Mouse (Mus musculus) heart, embryonic 15.5 days (tissue): ENCODE measurements at regions not wholly inside any gene's neighbourhood (a gene's known extent, or its start where the extent isn't known, plus 50 kb on each side); places are given as distances from the start of the nearest gene placed in this dataset.

Source experiments
- ATAC-seq: fragments of 200-750 bp; cut with Nextera tagmentation; replicated peaks from 2 replicates; pipeline ENCODE4 v1.8.0; 2017; ENCODE audit warnings: low read depth, moderate TSS enrichment; ENCODE audit not compliant: insufficient number of reproducible peaks, insufficient read depth, low FRiP score
- H3K27ac ChIP-seq: fragments of 300-500 bp; sonication (generic); 2 replicates; pipeline ENCODE4 v1.5.1; 2015; ENCODE audit warnings: mild to moderate bottlenecking, inconsistent platforms
- H3K27me3 ChIP-seq: fragments of 300-500 bp; sonication (generic); 2 replicates; pipeline ENCODE4 v1.6.1; 2015; ENCODE audit warnings: inconsistent platforms
- H3K36me3 ChIP-seq: fragments of 300-500 bp; sonication (generic); 2 replicates; pipeline ENCODE4 v1.6.1; 2015; ENCODE audit warnings: mild to moderate bottlenecking, inconsistent platforms
- H3K4me1 ChIP-seq: fragments of 300-500 bp; sonication (generic); replicated peaks from 2 replicates; pipeline ENCODE4 v1.6.1; 2015; ENCODE audit warnings: inconsistent platforms
- H3K4me2 ChIP-seq: fragments of 300-500 bp; sonication (generic); 2 replicates; pipeline ENCODE4 v1.6.1; 2015; ENCODE audit warnings: inconsistent platforms, mild to moderate bottlenecking, moderate library complexity
- H3K4me3 ChIP-seq: fragments of 300-500 bp; sonication (generic); 2 replicates; pipeline ENCODE4 v1.5.1; 2015; ENCODE audit warnings: mild to moderate bottlenecking, inconsistent platforms
- H3K9ac ChIP-seq: fragments of 300-500 bp; sonication (generic); 2 replicates; pipeline ENCODE4 v1.6.1; 2015; ENCODE audit warnings: mild to moderate bottlenecking, inconsistent platforms
- H3K9me3 ChIP-seq: fragments of 300-500 bp; sonication (generic); replicated peaks from 2 replicates; pipeline ENCODE4 v1.6.1; 2016; ENCODE audit warnings: inconsistent platforms
- WGBS: fragments of 180-500 bp; shearing (Covaris S2); methylation state at CpG from one replicate; pipeline ENCODE4 v1.1.7; 2015; ENCODE audit warnings: mixed read lengths; 5-methylcytosine and 5-hydroxymethylcytosine counted together

- Histone ChIP-seq H3K9ac (no peak overlapping the region), H3K4me1 (no peaks in the 10 kb centered on the region), H3K4me2 (no peak overlapping the region), H3K36me3 (no peaks in the 10 kb centered on the region), H3K27ac (no peak overlapping the region), H3K4me3 (no peak overlapping the region), H3K27me3 (peaks cover 20% of the 10 kb centered on the region; the same call in 1 of the 2 replicates), H3K9me3 (no peaks in the 10 kb centered on the region)
- ATAC-seq, result no peak
- WGBS, result 68% methylated on average over 3 of the region's 3 CpGs
Measured at GRCm38 (mm10) chr2:158909086-158909485, 114.5 kb downstream of the Dhx35 start.

- no peak overlapping the region for H3K27ac ChIP-seq
- no peaks in the 10 kb centered on the region for H3K4me1 ChIP-seq
- no peak overlapping the region for H3K4me3 ChIP-seq
- no peak overlapping the region for H3K9ac ChIP-seq
- 52% methylated on average over 8 of the region's 8 CpGs for WGBS
- no peaks in the 10 kb centered on the region for H3K9me3 ChIP-seq
- no peak overlapping the region for H3K4me2 ChIP-seq
- H3K27me3 ChIP-seq, result peaks cover 18% of the 10 kb centered on the region; the same call in 1 of the 2 replicates
- no peak for ATAC-seq
- no peaks in the 10 kb centered on the region for H3K36me3 ChIP-seq
Measured at GRCm38 (mm10) chr2:158910325-158910724, 115.7 kb downstream of the Dhx35 start.

GRCm38 (mm10) chr2:158911191-158911590, 116.6 kb downstream of the Dhx35 start:
- Histone ChIP-seq H3K27ac (no peak overlapping the region), H3K9me3 (no peaks in the 10 kb centered on the region), H3K36me3 (no peaks in the 10 kb centered on the region), H3K4me2 (no peak overlapping the region), H3K9ac (no peak overlapping the region), H3K4me1 (no peaks in the 10 kb centered on the region), H3K27me3 (peaks cover 18% of the 10 kb centered on the region; the same call in 1 of the 2 replicates), H3K4me3 (no peak overlapping the region)
- WGBS, result 46% methylated on average over 7 of the region's 7 CpGs
- no peak for ATAC-seq

- no peaks in the 10 kb centered on the region for H3K36me3 ChIP-seq
- H3K9me3 ChIP-seq, result no peaks in the 10 kb centered on the region
- H3K9ac ChIP-seq, result no peak overlapping the region
- H3K27ac ChIP-seq, result no peak overlapping the region
- peaks cover 18% of the 10 kb centered on the region; the same call in 1 of the 2 replicates for H3K27me3 ChIP-seq
- no peaks in the 10 kb centered on the region for H3K4me1 ChIP-seq
- H3K4me3 ChIP-seq, result no peak overlapping the region
- 36% methylated on average over 9 of the region's 9 CpGs for WGBS
- no peak for ATAC-seq
- H3K4me2 ChIP-seq, result no peak overlapping the region
Measured at GRCm38 (mm10) chr2:158912631-158913258, 118.1 kb downstream of the Dhx35 start.

- H3K4me3 ChIP-seq, result no peak overlapping the region
- WGBS, result 35% methylated on average over 6 of the region's 6 CpGs
- ATAC-seq, result no peak
- no peaks in the 10 kb centered on the region for H3K4me1 ChIP-seq
- no peaks in the 10 kb centered on the region for H3K9me3 ChIP-seq
- H3K9ac ChIP-seq, result no peak overlapping the region
- no peaks in the 10 kb centered on the region for H3K36me3 ChIP-seq
- H3K27me3 ChIP-seq, result 0 out of 2 replicates have a peak, but pooled peaks cover 1% of the 10 kb centered on the region
- no peak overlapping the region for H3K4me2 ChIP-seq
- H3K27ac ChIP-seq, result no peak overlapping the region
Measured at GRCm38 (mm10) chr2:158917398-158917797, 122.8 kb downstream of the Dhx35 start.

- H3K4me3 ChIP-seq, result no peak overlapping the region
- no peaks in the 10 kb centered on the region for H3K9me3 ChIP-seq
- no peaks in the 10 kb centered on the region for H3K4me1 ChIP-seq
- no peak for ATAC-seq
- H3K27ac ChIP-seq, result no peak overlapping the region
- H3K9ac ChIP-seq, result no peak overlapping the region
- no peaks in the 10 kb centered on the region for H3K36me3 ChIP-seq
- H3K4me2 ChIP-seq, result no peak overlapping the region
- no peaks in the 10 kb centered on the region for H3K27me3 ChIP-seq
- 64% methylated on average over 5 of the region's 5 CpGs for WGBS
Measured at GRCm38 (mm10) chr2:158918312-158918711, 123.7 kb downstream of the Dhx35 start.

- Histone ChIP-seq H3K4me3 (no peak overlapping the region), H3K4me1 (no peaks in the 10 kb centered on the region), H3K4me2 (no peak overlapping the region), H3K36me3 (no peaks in the 10 kb centered on the region), H3K9ac (no peak overlapping the region), H3K27ac (no peak overlapping the region), H3K9me3 (no peaks in the 10 kb centered on the region), H3K27me3 (no peaks in the 10 kb centered on the region)
- WGBS, result 62% methylated on average over 12 of the region's 12 CpGs
- ATAC-seq, result no peak
Measured at GRCm38 (mm10) chr2:158921342-158922255, 127.0 kb downstream of the Dhx35 start.

GRCm38 (mm10) chr2:158922766-158923165, 128.2 kb downstream of the Dhx35 start:
- 38% methylated on average over 5 of the region's 5 CpGs for WGBS
- no peaks in the 10 kb centered on the region for H3K36me3 ChIP-seq
- ATAC-seq, result no peak

GRCm38 (mm10) chr2:158929507-158929906, 134.9 kb downstream of the Dhx35 start:
- no peak for ATAC-seq
- 63% methylated on average over 9 of the region's 9 CpGs for WGBS
- H3K4me1 ChIP-seq, result no peaks in the 10 kb centered on the region
- H3K9me3 ChIP-seq, result no peaks in the 10 kb centered on the region
- no peaks in the 10 kb centered on the region for H3K27me3 ChIP-seq
- H3K4me2 ChIP-seq, result no peak overlapping the region
- H3K4me3 ChIP-seq, result no peak overlapping the region
- no peaks in the 10 kb centered on the region for H3K36me3 ChIP-seq
- no peak overlapping the region for H3K27ac ChIP-seq
- H3K9ac ChIP-seq, result no peak overlapping the region

More at GRCm38 (mm10) chr2:158922766-158923165, 128.2 kb downstream of the Dhx35 start:
- Histone ChIP-seq H3K9me3 (no peaks in the 10 kb centered on the region), H3K4me1 (no peaks in the 10 kb centered on the region), H3K27me3 (no peaks in the 10 kb centered on the region), H3K4me3 (no peak overlapping the region), H3K4me2 (no peak overlapping the region), H3K27ac (no peak overlapping the region), H3K9ac (no peak overlapping the region)

- Histone ChIP-seq H3K4me2 (no peak overlapping the region), H3K27ac (no peak overlapping the region), H3K9me3 (no peaks in the 10 kb centered on the region), H3K27me3 (no peaks in the 10 kb centered on the region), H3K4me3 (no peak overlapping the region), H3K9ac (no peak overlapping the region), H3K36me3 (no peaks in the 10 kb centered on the region), H3K4me1 (no peaks in the 10 kb centered on the region)
- WGBS, result 83% methylated on average over 2 of the region's 2 CpGs
- no peak for ATAC-seq
Measured at GRCm38 (mm10) chr2:158937948-158938565, 143.4 kb downstream of the Dhx35 start.

GRCm38 (mm10) chr2:158949418-158949817, 154.8 kb downstream of the Dhx35 start:
- H3K9me3 ChIP-seq, result no peaks in the 10 kb centered on the region
- H3K36me3 ChIP-seq, result no peaks in the 10 kb centered on the region
- no peak overlapping the region for H3K27ac ChIP-seq
- no peaks in the 10 kb centered on the region for H3K27me3 ChIP-seq
- no peak overlapping the region for H3K4me3 ChIP-seq
- H3K4me1 ChIP-seq, result no peaks in the 10 kb centered on the region
- WGBS, result 33% methylated on average over 6 of the region's 6 CpGs
- H3K9ac ChIP-seq, result no peak overlapping the region
- H3K4me2 ChIP-seq, result no peak overlapping the region
- no peak for ATAC-seq
